Mouse (Mus musculus) CH12.LX (cell line): ENCODE data around the gene Kxd1. TPM values are rescaled to one million over a fixed set of nuclear protein-coding genes. Genes with fewer than 3 reads are reported as not detected.

Experiments
- DNase-seq: peaks from one replicate; pipeline ENCODE4 v3.0.0-alpha.2; 2013; ENCODE audit errors: extremely low read depth
- H3K27ac ChIP-seq: 2 replicates; pipeline ENCODE4 v1.5.1; 2012; ENCODE audit warnings: low read depth, mild to moderate bottlenecking, control low read depth, moderate library complexity; ENCODE audit not compliant: insufficient read depth
- H3K27me3 ChIP-seq: replicated peaks from 2 replicates; pipeline ENCODE3; 2012; ENCODE audit warnings: inconsistent platforms
- H3K36me3 ChIP-seq, 2 experiments: replicated peaks in 1 of 2; 2 replicates each; pipeline versions ENCODE3 to v1.6.1; 2012; ENCODE audit warnings: inconsistent platforms in 1 of 2, low read length in 1 of 2, mild to moderate bottlenecking in 1 of 2, mixed read lengths in 1 of 2, moderate library complexity in 1 of 2; ENCODE audit not compliant: control insufficient read depth in 1 of 2, insufficient read depth in 1 of 2
- H3K4me1 ChIP-seq, 2 experiments: 2 replicates each; pipeline ENCODE4 v1.6.1; 2012; ENCODE audit warnings: inconsistent platforms in 1 of 2, moderate library complexity in 1 of 2; ENCODE audit not compliant: insufficient read depth in 2 of 2, control insufficient read depth in 1 of 2
- H3K4me2 ChIP-seq: 2 replicates; pipeline ENCODE4 v1.6.1; 2012; ENCODE audit warnings: low read depth, mild to moderate bottlenecking, control low read depth; ENCODE audit not compliant: poor library complexity, insufficient read depth, severe bottlenecking
- H3K4me3 ChIP-seq, 3 experiments: fragments of 150-350 bp in 1 of 3; sonication (generic) in 1 of 3; replicated peaks in 1 of 3; 2 replicates each; pipeline versions ENCODE3 to v1.5.1; 2011 to 2012; ENCODE audit warnings: low read depth in 2 of 3, low read length in 2 of 3, mild to moderate bottlenecking in 2 of 3, moderate library complexity in 2 of 3, control low read depth in 1 of 3, improper control_type of control experiment in 1 of 3, inconsistent platforms in 1 of 3, mixed read lengths in 1 of 3; ENCODE audit not compliant: poor library complexity in 1 of 3
- H3K79me2 ChIP-seq: replicated peaks from 2 replicates; pipeline ENCODE4 v1.6.1; 2012; ENCODE audit warnings: mild to moderate bottlenecking, moderate library complexity; ENCODE audit not compliant: control insufficient read depth, poor library complexity, insufficient read depth, severe bottlenecking; ENCODE audit errors: extremely low read depth
- H3K9ac ChIP-seq: 2 replicates; pipeline ENCODE4 v1.6.1; 2012; ENCODE audit warnings: low read depth, mild to moderate bottlenecking, control low read depth, moderate library complexity; ENCODE audit not compliant: insufficient read depth
- H3K9me3 ChIP-seq: replicated peaks from 2 replicates; pipeline ENCODE3; 2012; ENCODE audit warnings: low read length, inconsistent platforms, mixed read lengths
- BHLHE40 ChIP-seq: IDR thresholded peaks from 2 replicates; pipeline ENCODE4 v1.6.1; 2011; ENCODE audit warnings: mild to moderate bottlenecking, low read depth, low read length, improper control_type of control experiment
- CHD1 ChIP-seq: IDR thresholded peaks from 2 replicates; pipeline ENCODE4 v1.6.1; 2012; ENCODE audit warnings: low read depth, low read length, improper control_type of control experiment, inconsistent platforms
- CHD2 ChIP-seq: IDR thresholded peaks from 2 replicates; pipeline ENCODE4 v1.6.1; 2011; ENCODE audit warnings: low read length, improper control_type of control experiment
- CTCF ChIP-seq, 2 experiments: IDR thresholded peaks in 1 of 2; conservative IDR thresholded peaks in 1 of 2; 2 replicates each; pipeline ENCODE4 v1.5.1; 2011 to 2012; ENCODE audit warnings: low read depth in 2 of 2, low read length in 2 of 2, improper control_type of control experiment in 1 of 2, inconsistent platforms in 1 of 2, mild to moderate bottlenecking in 1 of 2, moderate library complexity in 1 of 2
- E2F4 ChIP-seq: IDR thresholded peaks from 2 replicates; pipeline ENCODE4 v1.6.1; 2011; ENCODE audit warnings: low read depth, low read length, improper control_type of control experiment; ENCODE audit not compliant: insufficient replicate concordance
- ELF1 ChIP-seq: IDR thresholded peaks from 2 replicates; pipeline ENCODE4 v1.6.1; 2014; ENCODE audit warnings: low read depth, mild to moderate bottlenecking, inconsistent platforms, low read length, improper control_type of control experiment
- EP300 ChIP-seq: IDR thresholded peaks from 2 replicates; pipeline ENCODE4 v1.6.1; 2011; ENCODE audit warnings: low read length, improper control_type of control experiment
- ETS1 ChIP-seq: conservative IDR thresholded peaks from 2 replicates; pipeline ENCODE4 v1.6.1; 2012; ENCODE audit warnings: low read depth, mild to moderate bottlenecking, inconsistent platforms, low read length, improper control_type of control experiment, moderate library complexity
- GABPA ChIP-seq: IDR thresholded peaks from 2 replicates; pipeline ENCODE4 v1.6.1; 2012; ENCODE audit warnings: low read depth, low read length, improper control_type of control experiment, inconsistent platforms; ENCODE audit not compliant: insufficient replicate concordance
- HCFC1 ChIP-seq: IDR thresholded peaks from 2 replicates; pipeline ENCODE4 v1.6.1; 2012; ENCODE audit warnings: low read depth, mild to moderate bottlenecking, inconsistent platforms, low read length, improper control_type of control experiment
- IRF4 ChIP-seq: IDR thresholded peaks from 2 replicates; pipeline ENCODE4 v1.6.1; 2014; ENCODE audit warnings: low read depth, mild to moderate bottlenecking, inconsistent platforms, low read length, improper control_type of control experiment
- JUN ChIP-seq: IDR thresholded peaks from 2 replicates; pipeline ENCODE4 v1.6.1; 2011; ENCODE audit warnings: low read depth, mild to moderate bottlenecking, low read length, improper control_type of control experiment, moderate library complexity; ENCODE audit not compliant: insufficient read depth
- JUND ChIP-seq: conservative IDR thresholded peaks from 2 replicates; pipeline ENCODE4 v1.6.1; 2011; ENCODE audit warnings: low read depth, low read length, improper control_type of control experiment
- KAT2A ChIP-seq: IDR thresholded peaks from 2 replicates; pipeline ENCODE4 v1.6.1; 2012; ENCODE audit warnings: low read length, improper control_type of control experiment, inconsistent platforms; ENCODE audit not compliant: insufficient replicate concordance
- MAFK ChIP-seq: IDR thresholded peaks from 2 replicates; pipeline ENCODE4 v1.6.1; 2011; ENCODE audit warnings: low read length, improper control_type of control experiment; ENCODE audit not compliant: insufficient replicate concordance
- MAX ChIP-seq: IDR thresholded peaks from 2 replicates; pipeline ENCODE4 v1.6.1; 2011; ENCODE audit warnings: low read length, improper control_type of control experiment
- MAZ ChIP-seq: IDR thresholded peaks from 2 replicates; pipeline ENCODE4 v1.6.1; 2012; ENCODE audit warnings: low read depth, mild to moderate bottlenecking, inconsistent platforms, low read length, improper control_type of control experiment, moderate library complexity
- MEF2A ChIP-seq: IDR thresholded peaks from 2 replicates; pipeline ENCODE4 v1.6.1; 2014; ENCODE audit warnings: low read depth, mild to moderate bottlenecking, inconsistent platforms, low read length, improper control_type of control experiment, borderline replicate concordance
- MXI1 ChIP-seq: IDR thresholded peaks from 2 replicates; pipeline ENCODE4 v1.6.1; 2011; ENCODE audit warnings: mild to moderate bottlenecking, low read depth, low read length, improper control_type of control experiment
- MYC ChIP-seq: IDR thresholded peaks from 2 replicates; pipeline ENCODE4 v1.6.1; 2011; ENCODE audit warnings: low read depth, mild to moderate bottlenecking, improper control_type of control experiment, low read length
- NELFE ChIP-seq: IDR thresholded peaks from 2 replicates; pipeline ENCODE4 v1.6.1; 2011; ENCODE audit warnings: low read depth, low read length, improper control_type of control experiment
- NRF1 ChIP-seq: IDR thresholded peaks from 2 replicates; pipeline ENCODE4 v1.6.1; 2014; ENCODE audit warnings: low read depth, mild to moderate bottlenecking, inconsistent platforms, low read length, improper control_type of control experiment, moderate library complexity
- PAX5 ChIP-seq: IDR thresholded peaks from 2 replicates; pipeline ENCODE4 v1.6.1; 2012; ENCODE audit warnings: low read length, inconsistent platforms, mixed read lengths
- POLR2A ChIP-seq: IDR thresholded peaks from 2 replicates; pipeline ENCODE4 v1.6.1; 2011; ENCODE audit warnings: low read depth, mild to moderate bottlenecking, improper control_type of control experiment, low read length
- POLR2AphosphoS2 ChIP-seq: IDR thresholded peaks from 2 replicates; pipeline ENCODE4 v1.6.1; 2011; ENCODE audit warnings: low read depth, low read length, improper control_type of control experiment
- RAD21 ChIP-seq: IDR thresholded peaks from 2 replicates; pipeline ENCODE4 v1.6.1; 2011; ENCODE audit warnings: low read depth, mild to moderate bottlenecking, low read length, improper control_type of control experiment, moderate library complexity
- RCOR1 ChIP-seq: conservative IDR thresholded peaks from 2 replicates; pipeline ENCODE4 v1.6.1; 2012; ENCODE audit warnings: low read depth, mild to moderate bottlenecking, inconsistent platforms, low read length, improper control_type of control experiment
- SIN3A ChIP-seq: IDR thresholded peaks from 2 replicates; pipeline ENCODE4 v1.6.1; 2012; ENCODE audit warnings: low read length, improper control_type of control experiment, inconsistent platforms
- SMC3 ChIP-seq: IDR thresholded peaks from 2 replicates; pipeline ENCODE4 v1.6.1; 2011; ENCODE audit warnings: low read depth, low read length, improper control_type of control experiment
- TBP ChIP-seq: conservative IDR thresholded peaks from 2 replicates; pipeline ENCODE4 v1.6.1; 2011; ENCODE audit warnings: low read depth, low read length, improper control_type of control experiment
- TCF12 ChIP-seq: IDR thresholded peaks from 2 replicates; pipeline ENCODE4 v1.6.1; 2014; ENCODE audit warnings: low read depth, mild to moderate bottlenecking, inconsistent platforms, low read length, improper control_type of control experiment
- UBTF ChIP-seq: IDR thresholded peaks from 2 replicates; pipeline ENCODE4 v1.6.1; 2012; ENCODE audit warnings: low read depth, mild to moderate bottlenecking, inconsistent platforms, low read length, improper control_type of control experiment, moderate library complexity
- USF1 ChIP-seq: IDR thresholded peaks from 2 replicates; pipeline ENCODE4 v1.6.1; 2014; ENCODE audit warnings: low read depth, mild to moderate bottlenecking, inconsistent platforms, low read length, improper control_type of control experiment
- USF2 ChIP-seq: conservative IDR thresholded peaks from 2 replicates; pipeline ENCODE4 v1.6.1; 2011; ENCODE audit warnings: low read depth, low read length, improper control_type of control experiment
- ZC3H11A ChIP-seq: IDR thresholded peaks from 2 replicates; pipeline ENCODE4 v1.6.1; 2012; ENCODE audit warnings: low read depth, mild to moderate bottlenecking, inconsistent platforms, low read length, improper control_type of control experiment
- ZKSCAN1 ChIP-seq: IDR thresholded peaks from 2 replicates; pipeline ENCODE4 v1.6.1; 2012; ENCODE audit warnings: low read depth, inconsistent platforms, low read length, improper control_type of control experiment, borderline replicate concordance
- ZMIZ1 ChIP-seq: IDR thresholded peaks from 2 replicates; pipeline ENCODE4 v1.6.1; 2012; ENCODE audit warnings: low read depth, mild to moderate bottlenecking, inconsistent platforms, low read length, improper control_type of control experiment
- ZNF384 ChIP-seq: IDR thresholded peaks from 2 replicates; pipeline ENCODE4 v1.6.1; 2012; ENCODE audit warnings: low read depth, low read length, improper control_type of control experiment, inconsistent platforms
- dilution Hi-C: fragments of 300-500 bp; cut with MboI; formaldehyde crosslinking; loops from 2 replicates; pipeline ENCODE4 v1.14.3; 2020; ENCODE audit warnings: low sequenced_read_pairs; ENCODE audit not compliant: extremely low pct_unique_long_range_greater_than_20kb, extremely low pct_ligation_motif_present
- in situ Hi-C: fragments of 300-500 bp; cut with MboI; formaldehyde crosslinking; loops from 3 replicates; pipeline ENCODE4 v1.14.3; 2019; ENCODE audit warnings: low sequenced_read_pairs, low pct_ligation_motif_present, low pct_unique_long_range_greater_than_20kb, mixed read lengths
- polyA plus RNA-seq: library from polyadenylated mRNA; unstranded; fragments of >175 nt; gene quantifications from 2 replicates; pipeline ENCODE4 v1.2.1, GENCODE M21; 2012; ENCODE audit warnings: low read depth; ENCODE audit not compliant: insufficient read length
- total RNA-seq, 2 experiments: library from RNA; depleted of rRNA; stranded (reverse); fragments of 300-350 nt in 1 of 2; fragments of >200 nt in 1 of 2; gene quantifications; 2 replicates each; pipeline ENCODE4 v1.2.3; 2012 to 2014

Gene Kxd1
- total and polyA plus RNA-seq, 3 experiments, result 56.6 to 68.0 (median 63.4) TPM

DNA sequence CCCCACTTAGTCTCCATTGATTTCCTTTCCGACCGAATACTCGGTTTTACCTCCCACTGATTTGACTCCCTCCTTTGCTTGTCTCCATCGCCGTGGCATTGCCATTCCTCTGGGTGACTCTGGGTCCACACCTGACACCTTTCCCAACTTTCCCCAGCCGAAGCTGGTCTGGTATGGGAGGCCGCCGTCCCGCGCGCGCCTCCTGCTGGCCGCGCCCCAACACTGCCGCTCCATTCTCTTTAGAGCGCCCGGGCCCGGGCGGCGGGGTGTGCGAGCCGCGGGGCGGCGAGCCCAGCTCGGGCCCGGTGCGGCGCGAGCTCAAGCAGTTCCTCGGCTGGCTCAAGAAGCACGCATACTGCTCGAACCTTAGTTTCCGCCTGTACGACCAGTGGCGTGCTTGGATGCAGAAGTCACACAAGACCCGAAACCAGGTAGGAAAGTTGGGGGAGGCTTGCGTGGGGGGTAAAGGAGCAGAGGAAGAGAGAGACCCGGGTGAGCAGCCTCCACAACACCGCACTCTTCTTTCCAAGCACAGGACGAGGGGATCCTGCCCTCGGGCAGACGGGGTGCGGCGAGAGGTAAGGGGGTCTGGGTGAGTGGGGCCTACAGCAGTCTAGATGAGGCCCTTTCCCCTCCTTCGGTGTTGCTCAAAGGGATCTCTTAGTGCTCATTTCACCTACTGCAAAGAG lies 24.6 kb downstream of the Kxd1 start:
- H3K36me3 ChIP-seq, result peaks cover 9 to 34% of the 10 kb centered on the region in 2 experiments
- dilution Hi-C loops, result no loop called here
- peaks cover 16% of the 10 kb centered on the region for H3K27me3 ChIP-seq
- H3K4me2 ChIP-seq, result no peak overlapping the region
- no peak overlapping the region for H3K4me3 ChIP-seq
- H3K9me3 ChIP-seq, result no peaks in the 10 kb centered on the region
- in situ Hi-C loops, result loop anchor here (10.0 kb wide), 1 partner anchor 88 kb away; no protein-coding TSS in a partner anchor
- H3K27ac ChIP-seq, result no peak overlapping the region
- H3K4me1 ChIP-seq, result peaks cover 12 to 66% of the 10 kb centered on the region in 2 experiments
- no peak overlapping the region for H3K9ac ChIP-seq
- no peak for DNase-seq
- H3K79me2 ChIP-seq, result 0 out of 2 replicates have a peak, but pooled peaks cover 5% of the 10 kb centered on the region
- TF ChIP-seq EP300, result no peak
- TF ChIP-seq HCFC1, result no peak
- TF ChIP-seq KAT2A, result no peak
- no peak for TF ChIP-seq ETS1
- TF ChIP-seq ZKSCAN1, result no peak
- TF ChIP-seq MXI1, result no peak
- peak in 1 of 2 experiments; percentile 93; a peak in 3 of 4 replicates for TF ChIP-seq CTCF (conservative IDR thresholded peaks at IDR 0.05 in 1 of 2, IDR thresholded peaks at IDR 0.05 in 1 of 2; ENCODE audit: low read depth in 2 of 2, low read length in 2 of 2)
- no peak for TF ChIP-seq CHD2
- TF ChIP-seq PAX5, result no peak
- TF ChIP-seq NELFE, result no peak
- no peak for TF ChIP-seq POLR2AphosphoS2
- no peak for TF ChIP-seq POLR2A
- no peak for TF ChIP-seq TBP
- no peak for TF ChIP-seq GABPA
- no peak for TF ChIP-seq USF2
- no peak for TF ChIP-seq MAX
- TF ChIP-seq E2F4, result no peak
- no peak for TF ChIP-seq USF1
- no peak for TF ChIP-seq IRF4
- TF ChIP-seq UBTF, result no peak
- TF ChIP-seq MEF2A, result 0 out of 2 replicates have a peak, but pooled peaks have one; percentile 24
- TF ChIP-seq RAD21, result peak; percentile 71
- TF ChIP-seq NRF1, result no peak
- TF ChIP-seq TCF12, result no peak
- no peak for TF ChIP-seq SIN3A
- no peak for TF ChIP-seq ELF1
- TF ChIP-seq ZNF384, result no peak
- peak; percentile 47; the same call in 1 of the 2 replicates for TF ChIP-seq ZC3H11A
- TF ChIP-seq RCOR1, result no peak
- TF ChIP-seq MAFK, result no peak
- TF ChIP-seq ZMIZ1, result no peak
- TF ChIP-seq MYC, result no peak
- no peak for TF ChIP-seq CHD1
- TF ChIP-seq JUN, result no peak
- TF ChIP-seq MAZ, result no peak
- TF ChIP-seq SMC3, result peak; percentile 92
- TF ChIP-seq BHLHE40, result peak; percentile 9; the same call in 1 of the 2 replicates
- no peak for TF ChIP-seq JUND
